Mouse (Mus musculus): ENCODE results near the gene Ttc39a. TPM values are rescaled to one million over a fixed set of nuclear protein-coding genes. Genes with fewer than 3 reads are reported as not detected.

Ttc39a gene
- polyA plus RNA-seq (2012; rRNA removed; ENCODE audit: low replicate concordance): 7.3 and 21.6 TPM in 2 replicates

GRCm38 (mm10) chr4:109406486-109407175 lies at the start of gene Ttc39a:
Ttc39a (plus strand) TSS chr4:109406623.

GRCm38 (mm10) chr4:109484621-109485020 lies 78.2 kb downstream of the Ttc39a start, which contains the start of gene Rnf11:
Rnf11 (minus strand) TSS chr4:109484728.

Other genes with a start within 250 kb of the Ttc39a start
- 17.2 and 21.4 TPM in 2 replicates for gene Osbpl9, start 204.4 kb upstream of the Ttc39a start, polyA plus RNA-seq (2012; rRNA removed; ENCODE audit: low replicate concordance)
- gene Calr4, start 172.1 kb upstream of the Ttc39a start, polyA plus RNA-seq (2012; rRNA removed; ENCODE audit: low replicate concordance): not detected in 2 replicates
- 0.81 and 1.2 TPM in 2 replicates for gene Eps15, start 126.4 kb upstream of the Ttc39a start, polyA plus RNA-seq (2012; rRNA removed; ENCODE audit: low replicate concordance)
- 30.4 and 38.4 TPM in 2 replicates for gene Rnf11, start 78.1 kb downstream of the Ttc39a start, polyA plus RNA-seq (2012; rRNA removed; ENCODE audit: low replicate concordance)
- gene 4930522H14Rik, start 124.7 kb downstream of the Ttc39a start, polyA plus RNA-seq (2012; rRNA removed; ENCODE audit: low replicate concordance): not detected in 2 replicates

Measured in duodenum, adult 2 months (tissue).